Mouse (Mus musculus) cerebellum, adult 2 months (tissue): ENCODE results near the gene Serpina12.

Experiments used
- CTCF ChIP-seq: fragments of 200-500 bp; IDR thresholded peaks from 2 replicates; pipeline ENCODE4 v1.5.1; 2011; ENCODE audit warnings: low read depth, mild to moderate bottlenecking, control low read depth, low read length, moderate library complexity, borderline replicate concordance; ENCODE audit not compliant: insufficient read depth
- POLR2A ChIP-seq: fragments of 200-500 bp; IDR thresholded peaks from 2 replicates; pipeline ENCODE4 v1.6.1; 2011; ENCODE audit warnings: low read length, control low read depth, borderline replicate concordance; ENCODE audit not compliant: insufficient read depth

- no peak for TF ChIP-seq POLR2A
- TF ChIP-seq CTCF, result no peak
Observed at GRCm38 (mm10) chr12:103984935-103985334, 59.3 kb downstream of the Serpina12 start.
